Mouse (Mus musculus): ENCODE data around the gene Hspa12a. TPM values are rescaled to one million over a fixed set of nuclear protein-coding genes. Genes with fewer than 3 reads are reported as not detected.
A peak's percentile ranks its signal among the peaks of the same experiment; 100 is the strongest.

Gene Hspa12a
- total RNA-seq, 1 experiment, result 2.9 TPM

DNA sequence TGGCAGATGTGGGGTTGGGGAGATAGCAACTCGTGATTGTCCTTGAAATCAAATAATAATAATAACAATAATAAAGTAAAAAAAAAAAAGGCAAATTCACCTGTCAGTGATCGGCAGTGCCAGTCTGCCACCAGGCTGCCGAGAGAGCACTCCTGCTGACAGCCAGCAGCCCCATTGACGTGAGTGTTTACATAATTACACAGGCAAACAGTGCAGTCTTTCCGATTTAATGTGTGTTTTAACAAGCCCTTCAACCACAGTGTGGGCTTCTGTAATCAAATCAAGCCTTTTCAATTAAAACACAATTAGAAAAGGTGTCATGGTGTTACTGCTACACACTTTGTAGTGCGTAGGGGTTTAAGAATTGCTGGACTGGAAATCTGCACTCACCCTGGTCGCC lies 24.3 kb downstream of the Hspa12a start:
- Histone ChIP-seq H3K9me3 (ENCODE audit: control insufficient read depth, insufficient read depth, low read depth, low read length) (no peaks in the 10 kb centered on the region), H3K27ac (ENCODE audit: insufficient read depth, low read depth, low read length, poor library complexity, severe bottlenecking) (no peak overlapping the region), H3K4me3 (ENCODE audit: insufficient read depth in 1 of 2, low read depth in 1 of 2, low read length in 2 of 2, poor library complexity in 1 of 2, severe bottlenecking in 1 of 2) (no peak overlapping the region), H3K4me1 (ENCODE audit: control insufficient read depth in 2 of 2, insufficient read depth in 2 of 2, low read length in 2 of 2, poor library complexity in 1 of 2) (peaks cover 0 to 3% of the 10 kb centered on the region in 2 experiments; a peak in 2 of 4 replicates), H3K36me3 (ENCODE audit: control insufficient read depth, insufficient read depth, low read length, poor library complexity, severe bottlenecking) (no peaks in the 10 kb centered on the region), H3K9ac (ENCODE audit: insufficient read depth, low read depth, low read length, poor library complexity, severe bottlenecking) (no peak overlapping the region)
- in situ Hi-C loops (cut with MboI; ENCODE audit: low sequenced_read_pairs in 2 of 2, unreplicated experiment in 2 of 2), result loop anchor here (10.0 to 25.0 kb wide), 2 partner anchors 286 to 293 kb away; partner anchors contain the start of gene Kcnk18 (in 1 of the 2)
- DNase-seq (ENCODE audit: low read depth, low spot score), result no peak
- TF ChIP-seq HCFC1 (IDR thresholded peaks at IDR 0.05; ENCODE audit: borderline replicate concordance, insufficient read depth, low read length) (no peak), ZC3H11A (IDR thresholded peaks at IDR 0.05; ENCODE audit: borderline replicate concordance, low read depth, low read length) (no peak), CHD2 (IDR thresholded peaks at IDR 0.05; ENCODE audit: low read depth, low read length) (no peak), ZNF384 (IDR thresholded peaks at IDR 0.05; ENCODE audit: low read depth, low read length) (no peak), MAFK (IDR thresholded peaks at IDR 0.05; ENCODE audit: insufficient read depth, low read depth, low read length) (no peak)

GRCm38 (mm10) chr19:58918597-58918996 lies 24.9 kb downstream of the Hspa12a start:
- Histone ChIP-seq H3K9ac (ENCODE audit: insufficient read depth, low read depth, low read length, poor library complexity, severe bottlenecking) (no peak overlapping the region), H3K4me3 (ENCODE audit: insufficient read depth in 1 of 2, low read depth in 1 of 2, low read length in 2 of 2, poor library complexity in 1 of 2, severe bottlenecking in 1 of 2) (no peak overlapping the region), H3K4me1 (ENCODE audit: control insufficient read depth in 2 of 2, insufficient read depth in 2 of 2, low read length in 2 of 2, poor library complexity in 1 of 2) (peaks cover 0 to 3% of the 10 kb centered on the region in 2 experiments; a peak in 2 of 4 replicates), H3K36me3 (ENCODE audit: control insufficient read depth, insufficient read depth, low read length, poor library complexity, severe bottlenecking) (no peaks in the 10 kb centered on the region), H3K9me3 (ENCODE audit: control insufficient read depth, insufficient read depth, low read depth, low read length) (no peaks in the 10 kb centered on the region), H3K27ac (ENCODE audit: insufficient read depth, low read depth, low read length, poor library complexity, severe bottlenecking) (no peak overlapping the region)
- no peak for DNase-seq (ENCODE audit: low read depth, low spot score)
- TF ChIP-seq HCFC1 (IDR thresholded peaks at IDR 0.05; ENCODE audit: borderline replicate concordance, insufficient read depth, low read length) (no peak), ZNF384 (IDR thresholded peaks at IDR 0.05; ENCODE audit: low read depth, low read length) (peak; percentile 48; the same call in 1 of the 2 replicates)
- in situ Hi-C loops (cut with MboI; ENCODE audit: low sequenced_read_pairs in 2 of 2, unreplicated experiment in 2 of 2), result loop anchor here (10.0 to 25.0 kb wide), 2 partner anchors 286 to 294 kb away; partner anchors contain the start of gene Kcnk18 (in 1 of the 2)

DNA sequence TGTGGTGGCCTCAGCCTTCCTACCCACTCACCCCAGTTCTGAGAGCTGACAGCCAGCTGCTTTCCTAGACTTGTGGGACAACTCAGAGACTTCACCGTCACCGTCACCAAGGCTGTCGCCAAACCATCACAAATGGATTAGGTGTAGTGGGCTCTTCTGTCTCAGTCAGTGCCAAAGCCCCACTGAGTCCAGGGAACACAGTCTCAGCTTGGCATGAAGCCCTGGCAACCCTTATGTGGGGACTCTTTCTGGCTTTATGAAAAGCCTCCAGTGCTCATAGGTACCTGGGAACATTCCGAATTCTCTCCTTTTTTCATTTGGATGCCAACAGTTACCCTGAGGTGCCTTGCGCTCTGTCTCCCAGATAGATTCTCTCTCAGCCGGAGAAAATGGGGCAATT lies 30.2 kb downstream of the Hspa12a start:
- Histone ChIP-seq H3K9me3 (ENCODE audit: control insufficient read depth, insufficient read depth, low read depth, low read length) (no peaks in the 10 kb centered on the region), H3K4me1 (ENCODE audit: control insufficient read depth in 2 of 2, insufficient read depth in 2 of 2, low read length in 2 of 2, poor library complexity in 1 of 2) (peaks cover 0 to 7% of the 10 kb centered on the region in 2 experiments; a peak in 2 of 4 replicates), H3K9ac (ENCODE audit: insufficient read depth, low read depth, low read length, poor library complexity, severe bottlenecking) (no peak overlapping the region), H3K36me3 (ENCODE audit: control insufficient read depth, insufficient read depth, low read length, poor library complexity, severe bottlenecking) (no peaks in the 10 kb centered on the region), H3K4me3 (ENCODE audit: insufficient read depth in 1 of 2, low read depth in 1 of 2, low read length in 2 of 2, poor library complexity in 1 of 2, severe bottlenecking in 1 of 2) (no peak overlapping the region), H3K27ac (ENCODE audit: insufficient read depth, low read depth, low read length, poor library complexity, severe bottlenecking) (no peak overlapping the region)
- TF ChIP-seq ZNF384 (IDR thresholded peaks at IDR 0.05; ENCODE audit: low read depth, low read length) (no peak), CHD2 (IDR thresholded peaks at IDR 0.05; ENCODE audit: low read depth, low read length) (no peak), MAFK (IDR thresholded peaks at IDR 0.05; ENCODE audit: insufficient read depth, low read depth, low read length) (no peak), HCFC1 (IDR thresholded peaks at IDR 0.05; ENCODE audit: borderline replicate concordance, insufficient read depth, low read length) (no peak), ZC3H11A (IDR thresholded peaks at IDR 0.05; ENCODE audit: borderline replicate concordance, low read depth, low read length) (no peak)
- in situ Hi-C loops (cut with MboI; ENCODE audit: low sequenced_read_pairs in 2 of 2, unreplicated experiment in 2 of 2), result loop anchor here (10.0 to 25.0 kb wide), 2 partner anchors 292 to 299 kb away; partner anchors contain the start of gene Kcnk18 (in 1 of the 2)
- no peak for DNase-seq (ENCODE audit: low read depth, low spot score)

- Histone ChIP-seq H3K4me3 (ENCODE audit: insufficient read depth in 1 of 2, low read depth in 1 of 2, low read length in 2 of 2, poor library complexity in 1 of 2, severe bottlenecking in 1 of 2) (peak overlapping the region; percentile 37 to 54; a peak in 3 of 4 replicates), H3K27ac (ENCODE audit: insufficient read depth, low read depth, low read length, poor library complexity, severe bottlenecking) (no peak overlapping the region)
- in situ Hi-C loops (cut with MboI; ENCODE audit: low sequenced_read_pairs in 2 of 2, unreplicated experiment in 2 of 2), result loop anchor here (10.0 to 25.0 kb wide), 2 partner anchors 293 to 301 kb away; partner anchors contain the start of gene Kcnk18 (in 1 of the 2)
Observed at GRCm38 (mm10) chr19:58911386-58911785, 32.1 kb downstream of the Hspa12a start.

More at GRCm38 (mm10) chr19:58911386-58911785, 32.1 kb downstream of the Hspa12a start:
- peaks cover 0 to 7% of the 10 kb centered on the region in 2 experiments; a peak in 2 of 4 replicates for H3K4me1 ChIP-seq (ENCODE audit: control insufficient read depth in 2 of 2, insufficient read depth in 2 of 2, low read length in 2 of 2, poor library complexity in 1 of 2)
- no peaks in the 10 kb centered on the region for H3K36me3 ChIP-seq (ENCODE audit: control insufficient read depth, insufficient read depth, low read length, poor library complexity, severe bottlenecking)
- H3K9me3 ChIP-seq (ENCODE audit: control insufficient read depth, insufficient read depth, low read depth, low read length), result no peaks in the 10 kb centered on the region
- peak; percentile 57 for DNase-seq (ENCODE audit: low read depth, low spot score)
- no peak for TF ChIP-seq MAFK (IDR thresholded peaks at IDR 0.05; ENCODE audit: insufficient read depth, low read depth, low read length)
- no peak for TF ChIP-seq ZNF384 (IDR thresholded peaks at IDR 0.05; ENCODE audit: low read depth, low read length)
- TF ChIP-seq ZC3H11A (IDR thresholded peaks at IDR 0.05; ENCODE audit: borderline replicate concordance, low read depth, low read length), result peak; percentile 89
- peak overlapping the region; percentile 10; the same call in 1 of the 2 replicates for H3K9ac ChIP-seq (ENCODE audit: insufficient read depth, low read depth, low read length, poor library complexity, severe bottlenecking)
